In the genomic region with DNA sequence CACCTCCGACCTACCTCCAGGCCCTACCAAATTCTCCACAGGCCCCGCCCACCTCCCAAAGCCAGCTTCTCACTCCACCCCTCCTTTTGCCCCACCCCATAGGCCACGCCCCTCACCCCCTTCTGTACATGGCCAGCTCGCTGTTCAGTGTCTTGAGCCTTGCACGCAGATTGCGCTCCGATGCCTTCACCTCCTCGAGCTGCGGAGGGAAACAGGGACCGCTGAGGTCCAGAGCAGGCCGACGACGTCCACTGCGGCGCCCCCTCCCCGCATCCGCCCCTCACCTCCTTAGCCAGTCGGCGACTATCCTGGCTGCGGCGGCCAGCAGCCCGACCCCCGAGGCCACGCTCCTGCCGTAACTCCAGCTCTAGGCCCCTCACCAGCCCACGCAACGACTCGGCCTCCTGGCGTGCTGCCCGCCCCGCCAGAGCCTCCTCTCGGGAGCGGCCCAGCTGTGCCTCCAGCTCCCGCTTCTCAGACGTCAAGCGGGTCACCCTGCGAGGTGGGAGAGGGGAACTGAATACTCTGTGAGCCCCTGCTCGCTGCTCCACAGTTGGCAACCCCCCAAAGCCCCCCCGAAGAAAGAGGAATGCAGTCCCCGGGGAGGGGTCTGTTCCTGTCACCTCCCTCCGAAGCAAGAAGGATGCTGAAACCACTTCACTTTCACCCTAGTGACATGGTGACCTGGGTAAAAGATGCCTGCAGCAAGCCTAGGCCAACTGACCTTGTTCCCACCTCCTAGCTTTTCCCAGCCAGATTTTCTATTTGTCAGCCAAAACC, we compare ENCODE assay signal across 8 mouse cellular contexts. TPM values are rescaled to one million over a fixed set of nuclear protein-coding genes. Genes with fewer than 3 reads are reported as not detected.
DNase-seq lines count a peak whose midpoint lies in the region; ATAC-seq lines count a peak whose summit lies in the region.

No protein-coding gene starts in this region.

- peak; percentile 84 for DNase-seq in ES-CJ7 (ENCODE audit: low read depth, low spot score)
- DNase-seq in adrenal gland, postnatal 25 days, result peak; percentile 78
- DNase-seq in embryonic facial prominence, embryonic 11.5 days (ENCODE audit: low spot score), result peak; percentile 75
- peak; percentile 72 for DNase-seq in kidney, adult 9 months
- peak; percentile 74 to 83 for DNase-seq in lung, adult 18-20 months
- DNase-seq in urinary bladder, adult 2 months (ENCODE audit: low spot score), result peak; percentile 32

- 0 out of 2 replicates have a peak, but pooled peaks cover 4% of the 10 kb centered on the region for H3K27me3 ChIP-seq in embryonic facial prominence, embryonic 11.5 days (ENCODE audit: control insufficient read depth, insufficient read depth, low read length)
- peaks cover 17% of the 10 kb centered on the region for H3K27me3 ChIP-seq in heart, embryonic 11.5 days (ENCODE audit: control insufficient read depth, insufficient read depth, low read length)
- H3K27me3 ChIP-seq in neural tube, embryonic 13.5 days, result peaks cover 13% of the 10 kb centered on the region

- peak overlapping the region; percentile 83 for H3K4me2 ChIP-seq in embryonic facial prominence, embryonic 11.5 days (ENCODE audit: low read depth, low read length)
- peak overlapping the region; percentile 78 for H3K4me2 ChIP-seq in heart, embryonic 11.5 days
- peak overlapping the region; percentile 77 for H3K4me2 ChIP-seq in neural tube, embryonic 13.5 days

- 2% methylated on average over 41 of the region's 41 CpGs for WGBS in embryonic facial prominence, embryonic 11.5 days
- WGBS in heart, embryonic 11.5 days (ENCODE audit: insufficient replicate concordance), result under 1% methylated on average over 40 of the region's 41 CpGs
- 1% methylated on average over 41 of the region's 41 CpGs for WGBS in neural tube, embryonic 13.5 days

- peaks cover 7% of the 10 kb centered on the region for H3K4me1 ChIP-seq in embryonic facial prominence, embryonic 11.5 days (ENCODE audit: control insufficient read depth, insufficient read depth, low read length)
- peaks cover 15% of the 10 kb centered on the region for H3K4me1 ChIP-seq in heart, embryonic 11.5 days (ENCODE audit: control insufficient read depth, insufficient read depth, low read length)
- peaks cover 34% of the 10 kb centered on the region for H3K4me1 ChIP-seq in neural tube, embryonic 13.5 days (replicated peaks)

- H3K4me3 ChIP-seq in embryonic facial prominence, embryonic 11.5 days (ENCODE audit: low read depth, low read length), result peak overlapping the region; percentile 35
- peak overlapping the region; percentile 45 for H3K4me3 ChIP-seq in heart, embryonic 11.5 days (ENCODE audit: low read depth, low read length)
- peak overlapping the region; percentile 49 for H3K4me3 ChIP-seq in neural tube, embryonic 13.5 days

- H3K9me3 ChIP-seq in embryonic facial prominence, embryonic 11.5 days (replicated peaks; ENCODE audit: control insufficient read depth, low read length), result no peaks in the 10 kb centered on the region
- no peaks in the 10 kb centered on the region for H3K9me3 ChIP-seq in heart, embryonic 11.5 days (replicated peaks; ENCODE audit: control insufficient read depth, low read length)
- no peaks in the 10 kb centered on the region for H3K9me3 ChIP-seq in neural tube, embryonic 13.5 days

- H3K36me3 ChIP-seq in embryonic facial prominence, embryonic 11.5 days (replicated peaks; ENCODE audit: control insufficient read depth, insufficient read depth, low read depth, low read length), result no peaks in the 10 kb centered on the region
- no peaks in the 10 kb centered on the region for H3K36me3 ChIP-seq in heart, embryonic 11.5 days (ENCODE audit: control insufficient read depth, insufficient read depth, low read length)
- no peaks in the 10 kb centered on the region for H3K36me3 ChIP-seq in neural tube, embryonic 13.5 days

- ATAC-seq in embryonic facial prominence, embryonic 11.5 days (replicated peaks; ENCODE audit: insufficient number of reproducible peaks, low FRiP score, low TSS enrichment, low read depth), result peak; percentile 61
- peak; percentile 27; the same call in 1 of the 2 replicates for ATAC-seq in heart, embryonic 11.5 days (replicated peaks; ENCODE audit: insufficient number of reproducible peaks, low FRiP score, low TSS enrichment)
- ATAC-seq in neural tube, embryonic 13.5 days (ENCODE audit: low read depth), result peak; percentile 19

- peak overlapping the region; percentile 61 for H3K9ac ChIP-seq in embryonic facial prominence, embryonic 11.5 days (replicated peaks; ENCODE audit: low read length)
- peak overlapping the region; percentile 62 for H3K9ac ChIP-seq in heart, embryonic 11.5 days (ENCODE audit: low read depth, low read length)
- H3K9ac ChIP-seq in neural tube, embryonic 13.5 days, result peak overlapping the region; percentile 75

- no peak overlapping the region for H3K27ac ChIP-seq in embryonic facial prominence, embryonic 11.5 days (replicated peaks; ENCODE audit: low read depth, low read length)
- H3K27ac ChIP-seq in heart, embryonic 11.5 days (ENCODE audit: low read depth, low read length), result no peak overlapping the region
- no peak overlapping the region for H3K27ac ChIP-seq in neural tube, embryonic 13.5 days (replicated peaks)

RNA-seq across cellular contexts. Expression of a gene that starts 16.4 kb away (rescaled TPM):
- 16.5 and 20.8 TPM in 2 replicates for total RNA-seq in adrenal gland, postnatal 25 days (2021)
- polyA plus RNA-seq in embryonic facial prominence, embryonic 11.5 days (2014; fragmentation: Nextera tagmentation; extraction: Ambion mirVana), result 22.6 and 26.5 TPM in 2 replicates
- 12.1 and 19.8 TPM in 2 replicates for polyA plus RNA-seq in heart, embryonic 11.5 days (2014; fragmentation: Nextera tagmentation; extraction: Ambion mirVana)
- polyA plus RNA-seq in neural tube, embryonic 13.5 days (2015; fragmentation: Nextera tagmentation; extraction: Ambion mirVana), result 19.7 and 23.0 TPM in 2 replicates
- polyA plus RNA-seq in urinary bladder, adult 2 months (2012; rRNA removed), result 26.9 and 31.4 TPM in 2 replicates

RNA-seq across cellular contexts. Expression of a gene that starts 22.7 kb away (rescaled TPM):
- 1.9 and 2.0 TPM in 2 replicates for total RNA-seq in adrenal gland, postnatal 25 days (2021)
- 0.49 and 0.70 TPM in 2 replicates for polyA plus RNA-seq in embryonic facial prominence, embryonic 11.5 days (2014; fragmentation: Nextera tagmentation; extraction: Ambion mirVana)
- 0.45 and 1.6 TPM in 2 replicates for polyA plus RNA-seq in heart, embryonic 11.5 days (2014; fragmentation: Nextera tagmentation; extraction: Ambion mirVana)
- polyA plus RNA-seq in neural tube, embryonic 13.5 days (2015; fragmentation: Nextera tagmentation; extraction: Ambion mirVana), result 12.6 and 12.8 TPM in 2 replicates
- 3.3 and 3.5 TPM in 2 replicates for polyA plus RNA-seq in urinary bladder, adult 2 months (2012; rRNA removed)

RNA-seq across cellular contexts. Expression of a gene that starts 31.8 kb away (rescaled TPM):
- 4.9 and 6.2 TPM in 2 replicates for total RNA-seq in adrenal gland, postnatal 25 days (2021)
- 1.4 and 1.7 TPM in 2 replicates for polyA plus RNA-seq in embryonic facial prominence, embryonic 11.5 days (2014; fragmentation: Nextera tagmentation; extraction: Ambion mirVana)
- 0.77 and 0.93 TPM in 2 replicates for polyA plus RNA-seq in heart, embryonic 11.5 days (2014; fragmentation: Nextera tagmentation; extraction: Ambion mirVana)
- 9.7 and 10.7 TPM in 2 replicates for polyA plus RNA-seq in neural tube, embryonic 13.5 days (2015; fragmentation: Nextera tagmentation; extraction: Ambion mirVana)
- 0.48 and 1.0 TPM in 2 replicates for polyA plus RNA-seq in urinary bladder, adult 2 months (2012; rRNA removed)

RNA-seq across cellular contexts. Expression of a gene that starts 54.1 kb away (rescaled TPM):
- 5.3 and 7.8 TPM in 2 replicates for total RNA-seq in adrenal gland, postnatal 25 days (2021)
- polyA plus RNA-seq in embryonic facial prominence, embryonic 11.5 days (2014; fragmentation: Nextera tagmentation; extraction: Ambion mirVana), result 0.20 and 0.33 TPM in 2 replicates
- polyA plus RNA-seq in heart, embryonic 11.5 days (2014; fragmentation: Nextera tagmentation; extraction: Ambion mirVana), result not detected in 2 replicates
- 0.17 and 0.59 TPM in 2 replicates for polyA plus RNA-seq in neural tube, embryonic 13.5 days (2015; fragmentation: Nextera tagmentation; extraction: Ambion mirVana)
- polyA plus RNA-seq in urinary bladder, adult 2 months (2012; rRNA removed), result 27.2 and 31.4 TPM in 2 replicates

Comparison
In these comparisons a context has a peak if more than half of its experiments do, and no peak if none do; other contexts are left out.
1. DNase-seq: peak in every context shown above with its lines; median percentile 84 in ES-CJ7; 78 in lung, adult 18-20 months; 78 in adrenal gland, postnatal 25 days; 75 in embryonic facial prominence, embryonic 11.5 days; 72 in kidney, adult 9 months; 32 in urinary bladder, adult 2 months.